Mouse (Mus musculus) ES-E14 (cell line): Measurements from ENCODE around the gene Gm21885. TPM values are rescaled to one million over a fixed set of nuclear protein-coding genes. Genes with fewer than 3 reads are reported as not detected.

Experiments used
- DNase-seq: peaks from one replicate; pipeline ENCODE4 v3.0.0-alpha.2; 2013; ENCODE audit warnings: low read depth, low spot score
- H3K27ac ChIP-seq: 2 replicates; pipeline ENCODE4 v1.5.1; 2012; ENCODE audit warnings: low read depth, mild to moderate bottlenecking, low read length, moderate library complexity, mixed read lengths; ENCODE audit not compliant: poor library complexity, insufficient read depth, severe bottlenecking
- H3K36me3 ChIP-seq: 2 replicates; pipeline ENCODE4 v1.6.1; 2012; ENCODE audit warnings: mild to moderate bottlenecking, low read length, moderate library complexity, mixed read lengths; ENCODE audit not compliant: control insufficient read depth, poor library complexity, insufficient read depth, severe bottlenecking
- H3K4me1 ChIP-seq, 2 experiments: fragments of 150-350 bp in 1 of 2; sonication (generic) in 1 of 2; 2 replicates each; pipeline ENCODE4 v1.6.1; 2012; ENCODE audit warnings: low read length in 2 of 2, mild to moderate bottlenecking in 1 of 2, mixed read lengths in 1 of 2; ENCODE audit not compliant: control insufficient read depth in 2 of 2, insufficient read depth in 2 of 2, poor library complexity in 1 of 2
- H3K4me3 ChIP-seq, 2 experiments: fragments of 150-350 bp in 1 of 2; sonication (generic) in 1 of 2; 2 replicates each; pipeline ENCODE4 v1.5.1; 2012; ENCODE audit warnings: low read length in 2 of 2, low read depth in 1 of 2, mild to moderate bottlenecking in 1 of 2, mixed read lengths in 1 of 2; ENCODE audit not compliant: insufficient read depth in 1 of 2, poor library complexity in 1 of 2, severe bottlenecking in 1 of 2
- H3K9ac ChIP-seq: 2 replicates; pipeline ENCODE4 v1.6.1; 2012; ENCODE audit warnings: low read depth, mild to moderate bottlenecking, low read length, mixed read lengths; ENCODE audit not compliant: poor library complexity, insufficient read depth, severe bottlenecking
- H3K9me3 ChIP-seq: fragments of 150-350 bp; sonication (generic); 2 replicates; pipeline ENCODE4 v1.6.1; 2012; ENCODE audit warnings: low read depth, mild to moderate bottlenecking, low read length; ENCODE audit not compliant: control insufficient read depth, insufficient read depth
- CHD2 ChIP-seq: IDR thresholded peaks from 2 replicates; pipeline ENCODE4 v1.6.1; 2014; ENCODE audit warnings: mild to moderate bottlenecking, low read depth, low read length, inconsistent platforms
- HCFC1 ChIP-seq: IDR thresholded peaks from 2 replicates; pipeline ENCODE4 v1.6.1; 2012; ENCODE audit warnings: low read length, inconsistent platforms, borderline replicate concordance; ENCODE audit not compliant: insufficient read depth
- MAFK ChIP-seq: IDR thresholded peaks from 2 replicates; pipeline ENCODE4 v1.6.1; 2014; ENCODE audit warnings: mild to moderate bottlenecking, low read depth, low read length, inconsistent platforms; ENCODE audit not compliant: insufficient read depth
- ZC3H11A ChIP-seq: IDR thresholded peaks from 2 replicates; pipeline ENCODE4 v1.6.1; 2012; ENCODE audit warnings: low read depth, mild to moderate bottlenecking, inconsistent platforms, low read length, borderline replicate concordance
- ZNF384 ChIP-seq: IDR thresholded peaks from 2 replicates; pipeline ENCODE4 v1.6.1; 2012; ENCODE audit warnings: low read depth, low read length, inconsistent platforms
- in situ Hi-C, 2 experiments: fragments of 600-800 bp; cut with MboI; formaldehyde crosslinking; loops; one replicate each; pipeline ENCODE4 v1.15.1; 2025; ENCODE audit warnings: low sequenced_read_pairs in 2 of 2, inconsistent platforms in 1 of 2; ENCODE audit not compliant: unreplicated experiment in 2 of 2
- total RNA-seq: library from RNA; depleted of rRNA; stranded (reverse); fragments of 300-350 nt; gene quantifications from 2 replicates; pipeline ENCODE4 v1.2.3, GENCODE M21; 2012

The Gm21885 gene
- total RNA-seq, 1 experiment: 0.40 TPM

DNA sequence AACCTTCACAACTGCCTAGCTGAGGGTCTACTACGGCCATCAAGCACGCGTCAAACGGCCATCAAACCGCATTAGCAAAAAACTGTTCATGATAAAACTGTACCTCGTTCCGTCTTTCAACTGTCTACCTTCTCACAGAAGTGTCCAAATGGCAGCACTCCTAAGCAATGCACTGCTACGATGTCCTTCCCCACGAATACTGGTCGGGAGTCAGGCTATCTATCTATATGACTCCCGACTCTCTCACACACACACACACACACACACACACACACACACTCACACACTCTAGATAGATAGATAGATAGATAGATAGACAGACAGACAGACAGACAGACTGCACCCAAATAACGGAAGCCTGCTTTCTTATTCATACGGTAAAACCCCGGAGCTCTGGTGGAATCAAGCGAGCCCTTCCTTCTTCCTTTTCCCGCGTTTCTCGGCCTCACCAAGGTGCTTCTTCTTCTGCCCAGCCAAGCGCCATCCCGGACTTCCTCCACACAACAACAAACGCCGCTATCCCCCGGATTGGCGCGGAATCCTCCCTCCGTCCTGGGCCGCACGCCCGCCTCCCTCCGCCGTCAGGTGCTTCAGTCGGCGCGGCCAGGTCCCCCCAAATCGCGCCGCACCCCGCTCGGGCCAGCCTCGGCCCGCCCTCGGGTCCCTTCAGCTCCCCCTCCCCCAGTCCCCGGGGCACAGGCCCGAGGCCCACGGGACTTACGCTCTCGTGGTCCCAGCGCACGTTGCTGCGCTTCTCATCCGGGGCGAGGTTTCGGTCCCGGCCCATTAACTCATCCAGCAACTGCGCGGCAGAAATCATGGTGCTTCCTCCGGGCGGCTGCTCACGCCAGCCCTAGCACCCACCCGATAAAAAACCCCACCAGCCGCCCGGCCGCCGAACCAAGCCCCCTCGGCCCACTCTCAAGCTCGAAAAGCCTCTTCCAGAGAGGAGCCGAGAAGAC, 39.6 kb downstream of the Gm21885 start:
- no peak for DNase-seq
- peaks cover 0 to 16% of the 10 kb centered on the region in 2 experiments; a peak in 3 of 4 replicates for H3K4me1 ChIP-seq
- no peaks in the 10 kb centered on the region for H3K9me3 ChIP-seq
- no peaks in the 10 kb centered on the region for H3K36me3 ChIP-seq
- peak overlapping the region; percentile 96 for H3K27ac ChIP-seq
- TF ChIP-seq CHD2 (0 out of 2 replicates have a peak, but pooled peaks have one; percentile 22), HCFC1 (no peak)
- H3K4me3 ChIP-seq: peak overlapping the region; percentile 99
- peak overlapping the region; percentile 100 for H3K9ac ChIP-seq
- in situ Hi-C loops: no loop called here

DNA sequence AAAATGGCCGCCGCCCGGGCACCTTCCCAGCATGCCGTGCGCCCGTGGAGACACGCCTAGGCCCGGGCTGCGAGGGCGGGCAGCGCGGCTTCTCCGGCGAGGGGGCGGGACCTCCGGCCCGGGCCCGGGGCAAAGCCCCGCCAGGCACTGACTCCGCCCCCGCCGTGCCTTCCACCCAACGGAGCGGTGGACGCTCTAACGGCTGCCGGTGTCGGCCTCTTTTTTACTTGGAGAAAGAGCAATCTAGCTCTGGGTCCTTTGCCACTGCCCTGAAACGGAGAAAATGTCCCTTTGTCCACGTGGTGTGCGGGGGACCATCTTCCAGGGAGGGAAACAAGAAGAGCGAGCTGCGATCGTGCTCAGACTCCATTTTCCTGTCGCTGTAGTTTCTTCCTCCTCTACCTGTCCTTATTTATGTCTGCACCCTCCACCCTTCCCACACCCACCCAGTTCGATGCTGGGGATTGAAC, 40.3 kb downstream of the Gm21885 start, which contains the start of gene Luc7l3:
TSS of gene Luc7l3 (minus strand) at position 58 of the 470 bp plus-strand sequence.
- in situ Hi-C loops: no loop called here
- Histone ChIP-seq H3K27ac (peak within 1 kb of the TSS; percentile 96), H3K9ac (peak within 1 kb of the TSS; percentile 100), H3K9me3 (no peaks in the 10 kb centered on the region), H3K4me3 (peak within 1 kb of the TSS; percentile 99), H3K4me1 (peaks cover 0 to 13% of the 10 kb centered on the region in 2 experiments; a peak in 3 of 4 replicates), H3K36me3 (no peaks in the 10 kb centered on the region)
- TF ChIP-seq ZNF384 (no peak), MAFK (no peak), ZC3H11A (no peak), CHD2 (no peak), HCFC1 (no peak; the same call in 1 of the 2 replicates)
- DNase-seq: peak; percentile 82

DNA sequence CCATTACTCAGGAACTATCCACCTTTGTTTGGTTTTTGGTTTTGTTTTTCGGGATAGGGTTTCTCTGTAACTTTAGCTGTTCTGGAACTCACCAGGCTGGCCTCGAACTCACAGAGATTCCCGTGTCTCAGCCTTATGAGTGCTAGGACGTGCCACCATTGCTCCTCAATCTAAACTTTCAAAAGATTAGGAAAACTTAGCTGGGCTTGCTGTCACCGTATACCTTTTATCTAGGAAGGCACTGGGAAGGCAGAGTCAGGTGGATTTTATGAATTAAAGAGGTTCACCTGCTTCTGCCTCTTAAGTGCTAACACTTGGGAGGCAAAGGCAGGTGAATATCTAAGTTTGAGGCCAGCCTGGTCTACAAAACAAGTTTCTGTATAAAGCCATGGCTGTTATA, 41.0 kb downstream of the Gm21885 start:
- Histone ChIP-seq H3K4me1 (peaks cover 0 to 12% of the 10 kb centered on the region in 2 experiments; a peak in 3 of 4 replicates), H3K9ac (peak overlapping the region; percentile 86; the same call in 1 of the 2 replicates), H3K27ac (peak overlapping the region; percentile 91; the same call in 1 of the 2 replicates), H3K36me3 (no peaks in the 10 kb centered on the region), H3K9me3 (no peaks in the 10 kb centered on the region), H3K4me3 (peak overlapping the region; percentile 99; a peak in 3 of 4 replicates)
- TF ChIP-seq HCFC1: no peak
- TF ChIP-seq ZC3H11A: no peak
- DNase-seq: no peak
- in situ Hi-C loops: no loop called here

DNA sequence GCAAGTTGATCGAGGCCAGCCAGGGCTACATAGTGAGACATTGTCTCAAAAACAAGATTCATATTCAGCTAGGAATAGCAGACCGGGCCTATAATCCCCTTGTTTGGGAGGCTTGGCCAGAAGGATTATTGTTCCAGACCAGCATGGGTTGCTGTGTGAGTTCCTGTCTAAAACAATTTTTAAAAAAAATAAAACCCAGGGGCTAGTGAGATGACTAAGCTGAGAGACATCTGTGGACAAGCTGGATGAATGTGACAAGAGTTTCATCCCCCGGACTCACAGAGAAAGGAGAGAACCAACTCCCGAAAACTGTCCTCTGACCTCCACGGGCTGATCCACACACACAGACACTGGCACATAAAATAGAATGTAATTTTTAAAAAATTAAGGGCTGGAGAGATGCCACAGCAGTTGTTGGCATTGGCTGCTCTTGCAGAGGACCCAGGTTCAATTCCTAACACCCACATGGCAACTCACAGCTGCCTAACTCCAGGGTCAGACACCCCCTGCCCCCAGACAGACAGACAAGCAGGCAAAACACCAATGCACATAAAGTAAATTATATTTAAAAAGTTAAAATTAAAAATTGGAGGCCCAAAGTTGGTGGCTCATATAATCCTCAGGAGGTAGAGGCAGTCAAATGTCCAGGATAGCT, 41.7 kb downstream of the Gm21885 start:
- H3K9ac ChIP-seq: no peak overlapping the region
- in situ Hi-C loops: no loop called here
- TF ChIP-seq ZC3H11A (no peak), CHD2 (no peak), MAFK (no peak), HCFC1 (no peak), ZNF384 (no peak)
- no peaks in the 10 kb centered on the region for H3K9me3 ChIP-seq
- no peak overlapping the region for H3K27ac ChIP-seq
- H3K4me3 ChIP-seq: no peak overlapping the region
- H3K4me1 ChIP-seq: peaks cover 0 to 12% of the 10 kb centered on the region in 2 experiments; a peak in 2 of 4 replicates
- DNase-seq: no peak
- H3K36me3 ChIP-seq: no peaks in the 10 kb centered on the region
